Mouse (Mus musculus) spleen, adult 2 months (tissue): ENCODE results near the gene Fnip1. TPM values are rescaled to one million over a fixed set of nuclear protein-coding genes. Genes with fewer than 3 reads are reported as not detected.
A peak's percentile ranks its signal among the peaks of the same experiment; 100 is the strongest.

Experiments
- DNase-seq, 2 experiments: peaks; one replicate each; pipeline versions ENCODE4 v3.0.0 to v3.0.0-alpha.2; 2012 to 2021; ENCODE audit warnings: low spot score in 2 of 2, low read depth in 1 of 2
- H3K27ac ChIP-seq: fragments of 200-500 bp; 2 replicates; pipeline ENCODE4 v1.5.1; 2012; ENCODE audit warnings: low read length, inconsistent platforms; ENCODE audit not compliant: insufficient read depth
- H3K27me3 ChIP-seq: fragments of 200-500 bp; 2 replicates; pipeline ENCODE4 v1.6.1; 2012; ENCODE audit warnings: mild to moderate bottlenecking, moderate library complexity, low read length, inconsistent platforms; ENCODE audit not compliant: control insufficient read depth, insufficient read depth
- H3K36me3 ChIP-seq: fragments of 200-500 bp; 2 replicates; pipeline ENCODE4 v1.6.1; 2012; ENCODE audit warnings: mild to moderate bottlenecking, low read length, inconsistent platforms; ENCODE audit not compliant: control insufficient read depth, insufficient read depth
- H3K4me1 ChIP-seq: fragments of 200-500 bp; 2 replicates; pipeline ENCODE4 v1.6.1; 2011; ENCODE audit warnings: inconsistent platforms; ENCODE audit not compliant: control insufficient read depth, insufficient read depth, insufficient read length
- H3K4me3 ChIP-seq: fragments of 200-500 bp; 2 replicates; pipeline ENCODE4 v1.5.1; 2011; ENCODE audit warnings: mild to moderate bottlenecking, inconsistent platforms; ENCODE audit not compliant: insufficient read depth, insufficient read length; ENCODE audit errors: extremely low read depth
- CTCF ChIP-seq: fragments of 200-500 bp; IDR thresholded peaks from 2 replicates; pipeline ENCODE4 v1.5.1; 2011; ENCODE audit warnings: mild to moderate bottlenecking, inconsistent platforms; ENCODE audit not compliant: insufficient read depth, insufficient read length, insufficient replicate concordance; ENCODE audit errors: extremely low read depth
- POLR2A ChIP-seq: fragments of 200-500 bp; IDR thresholded peaks from 2 replicates; pipeline ENCODE4 v1.6.1; 2011; ENCODE audit warnings: low read depth, low read length, inconsistent platforms
- WGBS: fragments of 180-500 bp; shearing (Covaris S2); methylation state at CpG from one replicate; pipeline ENCODE4 v1.1.7; 2018; 5-methylcytosine and 5-hydroxymethylcytosine counted together
- polyA plus RNA-seq: library from polyadenylated mRNA; depleted of rRNA; stranded (reverse); fragments of >200 nt; gene quantifications from 2 replicates; pipeline ENCODE4 v1.2.3, GENCODE M21; 2012; rRNA removed

The Fnip1 gene
- polyA plus RNA-seq, 1 experiment: 1.1 TPM

- Histone ChIP-seq H3K36me3 (no peaks in the 10 kb centered on the region), H3K4me3 (no peak overlapping the region), H3K4me1 (peaks cover 3% of the 10 kb centered on the region; the same call in 1 of the 2 replicates), H3K27me3 (no peaks in the 10 kb centered on the region), H3K27ac (no peak overlapping the region)
- no peak for TF ChIP-seq POLR2A
- no peak for TF ChIP-seq CTCF
- 85% methylated on average over 2 of the region's 2 CpGs for WGBS
- no peak for DNase-seq
Measured at GRCm38 (mm10) chr11:54539486-54539885, 101.5 kb downstream of the Fnip1 start.

DNA sequence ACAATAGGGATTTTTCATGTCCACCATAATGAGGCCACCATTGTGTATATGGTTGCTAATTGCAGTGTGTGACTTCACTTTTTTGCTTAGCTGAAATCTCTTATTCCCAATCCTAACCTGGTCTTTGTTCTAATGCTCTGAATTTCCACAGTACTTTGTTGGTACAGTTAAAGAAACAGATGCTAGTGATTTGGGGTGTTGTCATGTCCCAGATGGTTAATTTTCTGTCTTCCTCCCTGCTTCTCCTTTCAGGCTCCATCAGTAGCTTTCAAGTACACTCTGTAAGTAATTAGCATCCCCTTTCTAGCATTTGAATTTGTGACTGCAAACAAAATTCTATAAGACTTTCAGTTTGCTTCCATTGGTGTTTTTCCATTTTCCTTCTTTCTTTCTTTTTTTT, 102.3 kb downstream of the Fnip1 start:
- H3K36me3 ChIP-seq: no peaks in the 10 kb centered on the region; the same call in 1 of the 2 replicates
- no peaks in the 10 kb centered on the region for H3K27me3 ChIP-seq
- H3K4me1 ChIP-seq: peaks cover 3% of the 10 kb centered on the region; the same call in 1 of the 2 replicates
- H3K27ac ChIP-seq: no peak overlapping the region
- DNase-seq: no peak
- TF ChIP-seq CTCF (no peak), POLR2A (no peak)
- H3K4me3 ChIP-seq: no peak overlapping the region

DNA sequence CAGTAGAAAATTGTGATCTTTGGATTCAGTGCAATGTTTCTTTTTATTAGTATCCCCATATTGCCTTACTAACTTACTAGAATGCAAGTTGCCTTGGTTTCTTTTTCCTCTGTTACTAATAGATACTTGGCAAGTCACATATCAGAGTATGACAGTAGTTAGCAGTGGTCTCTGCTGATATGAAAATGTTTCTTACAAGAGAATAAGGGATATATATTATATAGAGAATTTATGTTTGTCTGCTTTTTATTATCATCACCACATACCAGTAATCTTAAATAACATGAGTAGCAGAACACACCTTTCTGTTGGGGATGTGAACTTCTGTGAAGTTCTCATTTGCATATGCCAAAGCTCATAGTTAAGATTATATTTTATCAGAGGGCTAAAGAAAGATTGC, 104.4 kb downstream of the Fnip1 start:
- H3K36me3 ChIP-seq: no peaks in the 10 kb centered on the region; the same call in none of the 2 replicates
- peaks cover 3% of the 10 kb centered on the region; the same call in 1 of the 2 replicates for H3K4me1 ChIP-seq
- H3K4me3 ChIP-seq: no peak overlapping the region
- TF ChIP-seq CTCF (no peak), POLR2A (no peak)
- H3K27me3 ChIP-seq: no peaks in the 10 kb centered on the region
- no peak for DNase-seq
- H3K27ac ChIP-seq: no peak overlapping the region

DNA sequence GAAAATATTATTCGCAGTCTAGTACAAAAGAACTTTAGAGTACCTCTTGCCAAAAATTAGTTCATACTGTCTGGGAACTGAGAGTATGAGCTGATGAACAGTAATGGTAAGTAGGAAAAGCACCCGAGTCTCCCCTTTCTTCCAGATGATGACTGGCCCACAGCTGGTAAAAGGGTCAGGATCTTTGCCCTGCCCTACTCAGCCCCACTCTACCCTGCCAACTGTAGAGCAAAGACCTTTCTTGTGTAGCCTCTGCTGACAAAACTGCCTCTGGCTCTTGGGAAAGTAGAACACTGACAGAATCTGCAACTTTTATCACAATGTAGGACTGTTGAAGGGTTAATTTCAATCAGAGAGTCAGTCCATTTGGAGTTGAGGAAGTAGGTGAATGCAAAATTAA, 117.0 kb downstream of the Fnip1 start:
- Histone ChIP-seq H3K4me3 (no peak overlapping the region), H3K36me3 (peaks cover 2% of the 10 kb centered on the region; the same call in 1 of the 2 replicates), H3K4me1 (no peaks in the 10 kb centered on the region), H3K27me3 (no peaks in the 10 kb centered on the region), H3K27ac (no peak overlapping the region)
- TF ChIP-seq POLR2A (no peak), CTCF (no peak)
- 85% methylated on average over 2 of the region's 2 CpGs for WGBS
- no peak for DNase-seq

- no peak overlapping the region for H3K4me3 ChIP-seq
- peak; percentile 31 to 37 for DNase-seq
- 55% methylated on average over 5 of the region's 5 CpGs for WGBS
- H3K4me1 ChIP-seq: no peaks in the 10 kb centered on the region
- no peak for TF ChIP-seq POLR2A
- peak; percentile 5; the same call in 1 of the 2 replicates for TF ChIP-seq CTCF
- H3K36me3 ChIP-seq: no peaks in the 10 kb centered on the region
- H3K27ac ChIP-seq: no peak overlapping the region
- H3K27me3 ChIP-seq: no peaks in the 10 kb centered on the region
Measured at GRCm38 (mm10) chr11:54562761-54563160, 124.8 kb downstream of the Fnip1 start.

Other genes with a start within 250 kb of the Fnip1 start
- 0.15 TPM in 1 of 2 replicates, not detected in the other for gene Csf2, start 188.5 kb upstream of the Fnip1 start, polyA plus RNA-seq
- not detected in 2 replicates for gene Il3, start 170.9 kb upstream of the Fnip1 start, polyA plus RNA-seq
- 1.1 and 1.3 TPM in 2 replicates for gene Acsl6, start 134.4 kb upstream of the Fnip1 start, polyA plus RNA-seq
- gene Meikin, start 67.5 kb upstream of the Fnip1 start, polyA plus RNA-seq: not detected in 2 replicates
- gene Rapgef6, start 84.6 kb downstream of the Fnip1 start, polyA plus RNA-seq: 47.2 and 58.4 TPM in 2 replicates